Mouse (Mus musculus) left cerebral cortex, adult 18-20 months (tissue): ENCODE results near the gene Wnt8b. TPM values are rescaled to one million over a fixed set of nuclear protein-coding genes. Genes with fewer than 3 reads are reported as not detected.
A peak's percentile ranks its signal among the peaks of the same experiment; 100 is the strongest.

Experiments
- DNase-seq, 2 experiments: peaks; one replicate each; pipeline ENCODE4 v3.0.0; 2021 to 2022; ENCODE audit warnings: low spot score in 2 of 2, mixed read lengths in 1 of 2
- total RNA-seq, 2 experiments: library from RNA; stranded (reverse); gene quantifications; 2 replicates each; pipeline ENCODE4 v1.2.3; 2021

The Wnt8b gene
- total RNA-seq, 2 experiments from 2014 or later: 0.16 TPM; not detected in 1

DNA sequence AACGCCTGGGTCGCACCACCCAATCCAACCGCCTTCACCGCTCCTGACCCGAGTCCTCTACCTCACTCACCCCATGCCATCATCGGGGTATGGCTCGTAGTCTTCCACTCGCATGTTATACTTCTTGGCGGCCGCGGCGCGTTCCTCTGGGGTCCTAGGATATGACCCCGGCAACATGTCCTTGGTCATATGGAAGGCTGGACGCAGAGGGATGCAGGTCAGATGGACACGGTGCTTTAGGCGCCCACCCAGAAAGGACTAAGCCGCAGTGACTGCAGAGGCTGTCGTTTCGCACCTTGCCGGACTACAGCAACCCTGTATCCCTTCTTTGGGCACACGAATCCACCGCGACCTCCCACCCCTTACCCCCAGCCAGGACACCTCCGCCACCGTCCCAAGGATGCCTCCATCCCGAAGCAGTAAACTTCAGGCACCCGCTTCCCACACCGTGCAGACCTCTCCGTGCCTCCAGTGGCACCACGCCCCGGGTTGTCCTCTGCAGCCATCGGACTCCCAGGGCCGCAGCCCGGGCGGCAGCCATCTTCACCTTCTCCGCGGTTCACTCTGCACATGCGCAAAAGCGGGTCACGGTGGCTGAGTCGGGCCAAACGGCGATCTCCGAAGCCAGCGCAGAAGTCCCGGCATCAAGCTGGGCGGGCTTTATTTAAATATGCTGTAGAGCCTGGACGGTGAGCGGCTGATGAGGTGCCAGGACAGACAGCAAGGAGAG is 61.8 kb downstream of the Wnt8b start, which contains the start of gene Ndufb8:
Gene Ndufb8 (minus strand): TSS at position 580 of the 730 bp plus-strand sequence.
- peak; percentile 97 to 99 for DNase-seq

- peak; percentile 94 to 96 for DNase-seq
Measured at GRCm38 (mm10) chr19:44562652-44563206, 69.5 kb downstream of the Wnt8b start, which contains the start of gene Hif1an. TSS of gene Hif1an (plus strand) at chr19:44562850.

Other genes starting within 250 kb of the Wnt8b start
- gene Scd2, start 199.8 kb upstream of the Wnt8b start, total RNA-seq: 100 to 1,000 TPM; 581 to 588 TPM
- gene Scd4, start 160.4 kb upstream of the Wnt8b start, total RNA-seq: 1 to 10 TPM; 2.2 to 2.7 TPM
- 100 to 1,000 TPM; 126 to 146 TPM for gene Scd1, start 85.6 kb upstream of the Wnt8b start, total RNA-seq
- under 1 TPM; 0.19 to 0.56 TPM for gene Sec31b, start 52.4 kb downstream of the Wnt8b start, total RNA-seq
- gene Gm20538, start 59.4 kb downstream of the Wnt8b start, total RNA-seq: not detected
- 100 to 1,000 TPM; 368 to 386 TPM for gene Ndufb8, start 62.0 kb downstream of the Wnt8b start, total RNA-seq
- gene Hif1an, start 69.4 kb downstream of the Wnt8b start, total RNA-seq: 10 to 100 TPM; 33.5 to 34.2 TPM